Mouse (Mus musculus): ENCODE results near the gene Rpf2.
A peak's percentile ranks its signal among the peaks of the same experiment; 100 is the strongest.

Rpf2 gene

DNA sequence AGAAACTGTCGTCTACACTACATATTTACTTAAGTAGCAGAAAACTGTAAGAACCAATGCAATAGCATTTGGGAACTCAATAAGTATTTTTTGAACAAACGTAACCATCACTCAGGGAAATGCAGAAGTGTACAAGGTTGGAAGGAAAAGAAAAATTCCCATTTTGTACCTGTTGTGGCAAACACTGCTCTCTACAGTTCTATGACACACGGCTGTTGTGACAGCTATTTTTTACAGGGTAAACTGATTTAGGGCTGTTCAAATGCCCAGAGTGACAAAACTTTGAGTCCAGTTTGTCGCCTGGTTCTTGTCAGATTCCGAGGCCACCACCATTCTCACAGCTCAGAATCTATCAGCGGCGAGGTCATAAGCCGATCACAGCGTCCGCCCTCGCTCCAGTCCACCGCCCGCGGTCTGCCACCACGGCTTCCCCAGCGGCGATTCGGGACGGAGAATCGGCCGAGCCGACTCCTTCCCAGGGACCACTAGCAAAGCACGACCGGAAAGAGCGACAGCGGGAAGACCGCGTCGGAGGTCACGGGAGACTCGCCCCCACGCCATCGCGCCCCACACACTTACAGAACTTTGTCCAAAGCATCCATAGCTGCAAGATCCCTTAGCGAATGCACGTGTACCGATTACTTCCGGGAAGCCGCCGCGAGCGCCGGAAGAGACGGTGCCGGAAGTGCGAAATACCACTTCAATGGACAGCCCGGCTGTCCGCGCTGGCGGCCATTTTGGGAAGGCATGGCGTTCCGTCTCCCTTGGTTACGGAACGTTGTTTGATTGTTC lies at the start of gene Rpf2:
Gene Rpf2, minus strand, starts transcription at position 663 of the 792 bp plus-strand sequence.
- DNase-seq, result peak; percentile 75

DNA sequence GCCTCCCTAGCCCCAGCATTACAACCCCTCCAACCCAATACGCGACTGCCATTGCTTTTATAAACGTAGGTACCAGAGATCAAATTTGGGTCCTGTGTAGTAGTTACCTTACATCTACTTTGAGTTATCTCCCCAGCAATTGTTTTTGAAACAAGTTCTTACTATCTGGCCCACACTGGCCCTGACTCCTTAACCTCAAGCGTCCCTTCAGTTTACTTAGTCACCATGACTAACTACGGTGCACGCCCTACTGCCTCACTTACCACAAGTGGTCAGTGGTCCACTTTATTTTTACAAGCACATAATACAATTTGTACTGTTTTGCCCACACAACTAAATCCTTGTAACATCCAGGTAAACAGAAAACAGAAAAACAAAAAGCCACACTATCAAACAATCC lies 45.8 kb upstream of the Rpf2 start:
- no peak for DNase-seq

DNA sequence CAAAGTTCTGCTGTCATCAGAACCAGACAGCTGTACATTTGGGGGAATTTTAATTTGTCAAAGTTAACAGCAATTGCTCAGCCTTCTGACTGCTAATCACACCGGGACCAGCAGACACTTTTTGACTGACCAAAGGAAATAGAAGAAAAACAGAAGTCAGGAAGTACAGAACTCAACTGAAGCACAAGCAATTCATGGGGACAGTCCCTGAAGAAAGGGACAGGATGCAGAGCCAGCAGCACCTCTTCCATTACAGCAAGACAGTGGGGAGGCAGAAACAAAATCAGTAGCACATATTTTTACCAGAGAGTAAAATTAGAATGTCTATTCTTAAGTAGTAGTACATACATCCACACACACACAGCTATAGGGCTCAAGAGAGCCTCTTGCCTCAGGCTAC lies 39.9 kb upstream of the Rpf2 start:
- DNase-seq, result no peak

DNA sequence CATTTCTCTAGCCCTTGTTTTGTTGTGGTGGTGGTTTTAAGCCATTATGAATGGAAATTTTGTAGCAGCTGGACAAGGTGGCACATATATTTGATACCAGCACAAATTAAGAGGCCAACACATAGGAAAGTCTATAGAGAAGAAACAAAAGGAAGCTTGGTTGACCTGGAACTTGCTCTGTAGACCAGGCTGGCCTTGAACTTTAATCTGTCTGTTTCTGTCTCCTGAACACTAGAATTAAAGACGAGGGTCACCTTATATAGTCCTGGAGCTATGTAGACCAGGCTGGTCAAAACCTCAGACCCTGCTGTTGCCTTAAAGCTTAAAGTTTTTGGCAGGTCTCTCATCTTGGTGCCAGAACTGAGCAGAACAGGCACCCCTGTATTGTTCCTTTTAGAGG lies 38.7 kb upstream of the Rpf2 start:
- no peak for DNase-seq

DNA sequence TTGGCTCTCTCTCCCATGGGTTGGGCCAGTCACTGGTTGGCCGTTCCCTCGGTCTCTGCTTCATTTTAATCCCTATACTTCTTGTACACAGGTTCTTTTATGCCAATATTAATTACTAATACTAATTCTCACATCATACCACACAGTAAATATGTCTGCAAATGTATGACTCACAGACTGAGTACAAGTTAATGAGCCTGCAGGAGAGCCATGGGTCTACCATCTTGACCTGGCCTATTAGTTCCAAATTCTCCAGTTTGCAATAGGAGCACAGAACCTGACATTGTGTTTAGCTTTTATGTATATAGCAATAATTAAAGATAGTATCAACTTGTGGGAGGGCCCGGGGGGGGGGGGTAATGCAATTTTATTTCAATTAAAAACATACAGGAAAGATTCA lies 38.2 kb upstream of the Rpf2 start:
- DNase-seq, result no peak

DNA sequence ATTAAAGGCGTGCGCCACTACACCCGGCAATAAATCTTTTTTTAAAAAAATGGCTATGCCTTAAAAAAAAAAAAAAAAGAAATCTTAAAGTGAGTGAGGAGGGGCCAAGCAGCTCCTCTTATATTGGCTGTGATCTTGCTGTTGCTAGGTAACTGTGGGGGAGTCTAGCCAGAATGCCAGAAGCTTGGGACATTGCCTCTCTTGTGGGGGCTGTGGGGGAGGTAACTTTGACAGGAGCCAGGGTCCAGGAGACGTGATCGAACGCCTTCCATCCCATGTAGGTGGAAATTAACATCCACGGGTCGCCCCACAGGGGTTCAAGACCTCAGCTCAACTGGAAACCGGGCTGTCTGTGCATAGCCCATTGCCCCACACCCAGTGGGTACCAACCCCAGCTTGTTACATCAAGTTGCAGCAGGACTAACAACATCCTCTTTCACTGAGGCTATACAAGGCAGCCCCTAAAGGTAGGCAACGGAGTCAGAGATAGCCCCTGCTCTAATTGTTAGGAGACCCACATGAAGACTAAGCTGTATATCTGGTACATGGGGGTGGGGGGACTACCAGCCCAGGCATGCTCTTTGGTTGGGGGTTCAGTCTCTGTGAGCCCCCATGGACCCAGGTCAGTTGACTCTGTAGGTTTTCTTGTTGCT lies 37.5 kb upstream of the Rpf2 start:
- no peak for DNase-seq

DNA sequence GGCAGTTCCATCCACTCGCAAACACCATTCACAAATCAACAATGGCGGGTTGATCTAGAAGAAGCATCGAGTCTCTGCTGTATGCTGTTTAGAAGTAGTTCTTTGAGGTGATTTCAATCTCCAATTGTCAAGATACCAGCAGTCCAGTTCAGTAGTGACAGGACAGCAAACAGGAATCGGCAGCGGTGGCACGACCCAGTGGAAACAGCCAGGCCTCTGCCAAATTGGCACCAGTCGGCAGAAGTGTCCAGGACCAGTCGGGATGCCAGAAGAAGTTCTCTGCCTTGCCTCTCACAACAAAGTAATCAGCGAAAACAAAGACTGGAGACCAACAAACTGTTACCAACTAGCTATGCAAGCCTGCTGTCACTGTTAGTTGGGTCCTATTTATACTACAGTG lies 36.8 kb upstream of the Rpf2 start:
- DNase-seq, result no peak

DNA sequence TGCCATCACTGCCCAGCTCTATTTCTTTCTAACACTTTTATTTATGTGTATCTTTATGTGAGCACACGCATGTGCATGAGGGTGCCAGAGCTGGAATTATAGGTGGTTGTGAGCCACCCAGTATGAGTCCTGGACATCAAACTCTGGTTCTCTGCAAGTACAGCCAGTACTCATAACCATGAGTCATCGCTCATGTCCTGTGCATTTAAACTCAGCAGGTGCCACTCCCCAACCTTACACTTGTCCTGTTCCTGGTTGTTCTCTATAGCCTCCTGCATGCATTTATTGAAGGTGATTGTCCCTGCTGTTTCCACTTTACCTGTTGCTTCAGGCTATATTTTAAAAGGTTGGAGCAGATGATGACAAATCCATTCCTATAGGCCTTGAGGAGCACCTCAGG lies 34.7 kb upstream of the Rpf2 start:
- DNase-seq, result no peak

DNA sequence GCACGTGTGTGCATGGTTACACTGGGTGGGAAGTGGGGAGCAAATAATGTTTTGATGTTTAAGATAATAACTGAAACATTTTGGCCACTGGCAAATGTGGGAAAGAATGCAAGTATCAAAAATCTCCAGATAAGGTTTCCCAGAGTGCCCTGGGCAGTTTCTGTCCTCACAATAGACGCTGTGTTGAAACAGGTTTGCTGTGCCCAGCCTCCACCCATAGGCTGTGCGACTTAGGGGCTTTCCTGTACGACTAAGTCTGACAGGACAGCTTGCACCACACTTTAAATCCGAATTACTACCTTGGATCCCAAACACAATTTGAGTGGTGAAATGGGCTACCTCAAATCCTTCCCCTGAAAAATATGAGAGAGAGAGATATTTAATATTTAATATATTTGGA lies 31.5 kb upstream of the Rpf2 start:
- no peak for DNase-seq

DNA sequence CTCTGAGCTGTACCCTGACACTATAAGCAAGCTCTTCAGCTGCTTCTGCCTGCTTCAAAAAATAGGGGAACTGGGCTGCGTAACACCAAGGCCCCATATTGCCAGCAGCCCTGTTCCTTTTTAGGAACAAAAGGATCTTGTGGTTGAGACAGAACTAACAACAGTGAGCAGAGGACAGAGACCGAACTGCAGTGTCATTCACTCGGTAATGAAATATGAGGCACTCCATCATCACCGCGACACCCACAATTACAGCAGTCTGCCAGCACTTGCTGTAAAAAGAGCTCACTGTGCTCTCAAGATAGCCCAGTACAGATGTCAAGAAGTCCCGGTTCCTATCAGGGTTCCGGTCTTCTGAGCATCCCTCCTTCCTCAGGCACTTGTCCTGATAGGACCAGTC lies 29.2 kb upstream of the Rpf2 start:
- DNase-seq, result no peak

DNA sequence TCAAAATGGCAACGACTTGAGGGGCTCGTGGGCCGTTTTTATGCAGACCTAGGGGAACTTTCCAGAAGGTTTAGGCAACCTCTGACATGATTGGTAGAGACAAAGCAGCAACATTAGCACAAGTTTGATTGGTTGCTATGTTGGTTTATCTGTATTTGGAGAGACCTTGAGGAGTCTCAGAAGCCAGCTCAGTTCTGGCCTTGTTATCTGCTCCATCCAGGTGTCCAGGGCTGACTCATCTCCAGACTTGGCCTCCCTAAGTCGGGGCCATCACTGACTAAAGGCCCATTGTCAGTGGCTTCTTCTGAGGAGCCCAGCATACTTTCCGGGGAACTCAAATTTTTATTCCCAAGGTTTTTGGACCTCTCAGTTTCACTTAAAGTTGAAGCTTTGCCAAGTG lies 27.1 kb upstream of the Rpf2 start:
- DNase-seq, result no peak

DNA sequence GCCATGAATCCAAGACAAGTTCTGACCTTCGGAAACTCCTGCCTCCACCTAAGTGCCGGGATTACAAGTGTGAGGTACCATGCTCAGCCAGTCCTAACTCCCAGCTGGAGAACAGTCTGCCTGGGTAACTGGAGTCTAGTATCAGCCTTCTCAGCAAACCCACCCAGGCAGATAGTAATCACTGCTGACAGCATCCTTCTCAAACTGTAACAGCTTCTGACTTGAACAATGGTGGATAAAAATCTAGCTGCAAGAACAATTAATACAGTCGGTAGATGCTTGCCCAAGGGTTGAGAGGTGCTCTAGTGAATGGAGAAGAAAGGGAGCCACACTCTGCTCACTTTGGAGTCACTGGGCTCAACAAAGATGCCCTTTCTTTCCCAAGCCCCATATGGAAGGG lies 24.4 kb upstream of the Rpf2 start:
- no peak for DNase-seq

DNA sequence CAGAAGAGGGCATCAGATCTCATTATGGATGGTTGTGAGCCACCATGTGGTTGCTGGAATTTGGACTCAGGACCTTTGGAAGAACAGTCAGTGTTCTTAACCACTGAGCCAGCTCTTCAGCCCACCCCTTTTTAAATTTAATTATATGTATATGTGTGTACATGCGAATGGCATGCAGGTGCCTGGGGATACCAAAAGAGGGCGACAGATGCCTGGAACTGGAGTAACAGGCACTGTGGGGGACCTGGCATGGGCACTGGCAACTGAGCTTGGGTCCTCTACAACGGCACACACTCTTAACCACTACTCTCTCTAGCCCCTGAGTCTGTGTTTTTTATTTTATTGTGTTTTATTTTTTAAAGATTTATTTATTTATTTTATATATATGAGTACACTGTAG lies 18.1 kb upstream of the Rpf2 start:
- DNase-seq, result no peak

DNA sequence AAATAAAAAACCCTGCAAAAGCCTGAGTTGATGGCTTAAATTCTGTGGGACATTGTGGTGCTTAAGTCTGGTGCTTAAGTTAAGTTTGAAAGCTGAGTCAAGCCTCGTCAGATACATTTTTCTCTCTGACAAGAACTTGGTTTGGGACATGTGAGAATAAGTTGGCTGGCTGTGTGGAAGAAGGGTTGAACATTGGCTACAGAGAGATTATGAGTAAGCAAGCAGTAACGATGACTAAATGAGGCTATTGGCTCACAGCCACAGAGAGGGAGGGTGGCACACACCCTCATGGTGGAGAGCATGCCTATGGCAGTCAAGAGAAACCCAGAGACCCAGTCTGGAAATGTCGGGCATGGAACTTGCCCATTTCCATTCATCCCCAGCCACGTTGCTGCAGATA lies 16.9 kb upstream of the Rpf2 start:
- no peak for DNase-seq

DNA sequence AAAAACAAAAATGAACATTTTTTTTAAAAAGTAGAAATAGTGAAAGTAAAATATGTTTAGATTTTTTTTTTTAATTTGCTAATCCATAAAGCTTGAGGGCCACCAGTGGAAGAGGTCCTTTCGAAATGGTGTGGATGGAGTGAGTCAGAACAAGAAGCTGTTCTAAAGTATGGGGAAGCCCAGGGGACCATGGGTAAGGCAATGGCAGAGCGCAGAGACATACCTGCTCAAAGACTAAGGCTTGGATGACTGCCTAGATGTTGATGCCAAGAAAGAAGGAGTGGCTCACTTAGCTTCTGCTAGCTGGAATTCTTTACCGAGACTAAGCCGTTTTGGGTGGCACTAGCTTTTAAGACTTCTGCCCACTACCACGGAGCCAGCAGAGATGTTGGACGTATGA lies 15.4 kb upstream of the Rpf2 start:
- DNase-seq, result no peak

DNA sequence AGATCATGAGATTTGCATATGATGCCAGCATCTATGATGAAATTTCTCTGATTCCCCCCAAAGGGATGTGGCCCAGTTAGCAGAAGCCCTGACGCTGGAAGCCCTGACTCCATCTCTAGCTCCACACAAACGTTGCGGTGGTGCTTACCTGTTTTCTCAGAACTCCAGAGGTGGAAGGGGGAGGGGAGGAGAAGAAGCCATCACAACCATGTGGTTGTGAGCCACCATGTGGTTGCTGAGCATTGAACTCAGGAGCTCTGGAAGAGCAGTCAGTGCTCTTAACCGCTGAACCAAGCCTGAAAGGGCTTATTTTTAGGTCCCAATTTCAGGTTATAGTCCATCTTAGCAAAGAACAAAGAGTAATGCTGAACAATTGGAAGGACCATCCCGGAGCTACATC lies 13.5 kb upstream of the Rpf2 start:
- no peak for DNase-seq

DNA sequence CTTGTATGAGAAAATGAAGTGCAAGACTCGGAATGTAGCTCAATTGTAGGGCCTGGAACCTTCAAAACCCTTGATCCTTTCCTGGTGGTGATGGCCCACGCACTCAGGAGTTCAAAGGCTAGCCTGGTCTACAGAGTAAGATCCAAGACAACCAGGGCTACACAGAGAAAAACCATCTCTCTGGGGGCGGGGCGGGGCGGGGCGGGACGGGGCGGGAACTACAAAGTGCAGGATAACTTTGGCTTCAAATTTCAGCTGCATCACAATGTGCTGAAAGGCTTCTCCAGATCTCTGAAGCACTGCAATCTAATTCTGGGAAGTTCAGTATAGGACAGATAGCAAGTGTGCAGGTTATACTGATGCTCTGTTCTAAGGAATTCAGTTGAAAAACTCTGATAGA lies 12.7 kb upstream of the Rpf2 start:
- no peak for DNase-seq

DNA sequence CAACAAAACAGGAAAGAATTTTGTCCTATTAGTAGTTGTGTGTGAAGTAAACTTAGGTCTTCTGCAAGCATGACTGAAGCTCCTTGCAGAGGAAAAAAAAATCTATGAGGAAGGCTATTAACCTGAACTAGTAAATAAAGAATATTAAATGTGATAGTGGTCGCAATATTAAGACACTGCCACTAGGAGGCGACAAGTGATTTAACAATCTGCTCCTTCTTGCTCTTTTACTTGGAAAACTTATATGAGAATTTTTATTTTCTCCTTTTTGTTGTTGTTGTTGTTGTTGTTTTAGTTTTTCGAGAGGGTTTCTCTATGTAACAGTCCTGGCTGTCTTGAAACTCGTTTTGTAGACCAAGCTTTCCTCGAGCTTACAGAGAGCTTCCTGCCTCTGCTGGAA lies 12.1 kb upstream of the Rpf2 start:
- peak; percentile 81 for DNase-seq

DNA sequence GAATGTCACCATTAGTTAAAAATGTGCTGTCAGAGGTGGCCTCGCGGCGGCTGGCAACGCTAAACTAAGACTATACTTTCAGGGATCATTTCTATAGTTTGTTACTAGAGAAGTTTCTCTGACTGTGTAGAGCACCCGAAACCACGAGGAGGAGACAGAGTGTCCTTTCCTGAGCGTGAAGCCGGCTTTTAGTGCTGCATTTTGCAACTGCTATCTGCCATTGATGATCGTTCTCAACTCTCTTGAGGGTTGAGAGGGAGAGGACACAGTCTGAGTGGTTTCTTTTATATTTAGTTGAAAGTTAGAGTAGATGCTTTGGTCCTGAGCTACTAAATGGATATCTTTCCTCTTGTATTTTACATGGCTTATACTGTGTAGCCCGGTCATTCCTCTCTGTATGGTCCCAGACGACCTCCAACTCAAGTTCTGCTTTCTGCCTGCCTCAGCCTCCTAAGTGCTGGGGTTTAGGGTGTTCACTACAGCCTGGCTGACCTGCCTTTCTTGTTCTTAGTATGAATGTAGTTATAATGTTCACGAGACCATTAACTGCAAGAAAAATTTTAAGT lies 11.6 kb upstream of the Rpf2 start:
- peak; percentile 41 for DNase-seq

DNA sequence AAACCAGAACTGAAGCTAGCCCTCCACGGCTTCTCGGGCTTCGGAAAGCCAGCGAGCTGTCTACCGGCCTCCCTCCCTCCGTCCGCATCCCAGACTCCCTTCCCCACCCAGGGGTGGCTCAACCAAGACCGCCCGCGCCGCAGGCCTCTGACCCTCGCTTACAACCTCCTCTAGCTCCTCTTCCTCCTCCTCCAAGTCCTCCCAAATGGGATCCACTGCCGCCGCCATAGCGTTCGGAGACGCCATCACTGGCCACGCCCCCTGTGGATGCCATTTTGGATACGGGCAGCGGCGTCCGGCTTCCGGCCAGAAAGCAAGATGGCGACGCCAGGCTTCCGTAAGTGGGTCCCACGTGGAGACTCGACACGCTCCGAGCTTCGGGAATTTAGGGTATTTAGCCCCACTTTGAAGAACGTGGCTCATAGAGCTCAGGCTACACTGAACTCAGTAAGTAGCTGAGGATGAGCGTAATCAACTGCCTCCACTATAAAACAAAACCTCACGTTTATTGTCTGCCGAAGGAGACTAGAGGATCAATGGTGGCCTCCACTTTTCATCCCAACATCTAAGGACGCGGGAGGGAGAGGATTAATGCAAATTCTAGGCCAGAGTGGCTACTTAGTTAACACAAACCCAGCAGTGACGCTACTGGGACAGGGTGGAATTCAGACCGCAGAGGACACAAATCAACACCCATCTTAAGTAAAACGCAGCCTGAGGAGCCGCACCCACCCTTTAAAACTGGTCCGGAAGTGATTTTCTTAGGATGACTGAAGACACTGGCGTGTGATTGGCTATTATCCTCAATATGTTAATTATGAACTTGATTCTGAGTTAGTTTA lies 10.8 kb upstream of the Rpf2 start, which contains the start of gene Gtf3c6:
Gene Gtf3c6, minus strand, starts transcription at position 695 of the 842 bp plus-strand sequence.
- DNase-seq, result peak; percentile 92

DNA sequence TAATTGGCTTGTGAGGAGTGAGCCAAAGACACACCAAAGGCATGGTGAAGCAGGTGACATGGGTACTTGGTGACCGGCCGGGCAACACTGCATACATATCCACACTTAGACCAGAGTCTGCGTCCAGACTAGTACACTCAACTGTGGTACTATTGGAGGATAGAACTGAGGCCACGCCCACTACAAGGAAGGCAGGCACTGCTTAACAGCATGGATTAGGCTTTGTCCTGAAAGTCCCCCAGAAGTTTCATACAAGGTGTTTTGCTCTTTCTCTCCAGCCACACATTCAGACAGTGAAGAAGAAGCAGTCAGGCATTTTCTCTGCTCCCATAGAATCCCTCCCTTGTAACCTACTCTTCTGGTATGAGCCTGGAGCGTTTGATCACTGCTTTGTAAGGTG lies 9.9 kb upstream of the Rpf2 start:
- DNase-seq, result peak; percentile 62

DNA sequence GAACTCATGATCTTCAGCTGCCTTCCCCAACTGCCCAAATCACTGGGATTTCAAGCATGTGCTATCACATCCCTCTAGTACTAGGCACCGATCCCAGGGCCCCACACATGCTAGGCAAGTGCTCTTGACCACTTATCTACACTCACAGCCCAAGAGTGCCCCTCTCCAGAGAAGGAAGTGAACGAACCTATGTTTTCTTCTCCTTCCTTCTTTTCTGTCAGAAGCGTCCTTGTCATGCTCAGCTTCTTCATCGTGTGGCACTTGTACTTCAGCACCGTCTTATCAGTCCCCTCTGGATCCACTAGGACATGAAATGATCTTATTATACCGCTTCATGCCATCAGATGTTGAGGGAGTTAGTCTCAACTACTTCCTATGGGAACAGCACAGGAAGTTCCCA lies 4.1 kb upstream of the Rpf2 start:
- no peak for DNase-seq

DNA sequence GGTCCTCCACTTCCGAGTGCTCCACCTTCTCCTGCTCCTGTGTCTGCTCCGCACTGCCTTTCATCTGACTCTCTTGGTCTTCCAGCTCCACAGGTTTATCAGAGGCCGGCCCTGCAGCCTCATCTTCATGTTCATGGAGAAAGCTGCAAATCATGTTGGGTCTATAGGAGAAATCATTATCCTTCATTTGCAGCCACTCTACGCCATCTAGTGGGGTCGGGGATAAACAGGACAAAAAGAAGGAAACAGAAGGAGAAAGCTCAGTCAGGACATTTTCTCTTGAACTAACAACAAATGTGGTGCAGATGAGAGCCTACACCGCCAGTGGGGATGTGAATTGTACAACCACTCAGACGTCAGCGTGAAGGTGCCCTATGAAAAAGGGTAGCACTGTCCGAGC lies 2.8 kb upstream of the Rpf2 start:
- DNase-seq, result no peak

All from cerebellum, adult 9-10 months (tissue).